Mouse (Mus musculus): ENCODE measurements around the gene Gm49776. TPM values are rescaled to one million over a fixed set of nuclear protein-coding genes. Genes with fewer than 3 reads are reported as not detected.

The Gm49776 gene
- polyA plus RNA-seq, 1 experiment = not detected

- H3K27me3 ChIP-seq (ENCODE audit: control insufficient read depth, insufficient read depth, low read length) = no peaks in the 10 kb centered on the region
- TF ChIP-seq POLR2A (IDR thresholded peaks at IDR 0.05; ENCODE audit: low read depth, low read length) (peak; percentile 60), CTCF (IDR thresholded peaks at IDR 0.05; ENCODE audit: extremely low read depth, insufficient read length, insufficient replicate concordance, low read depth, low read length) (no peak)
- under 1% methylated on average over 102 of the region's 102 CpGs for WGBS
- H3K4me3 ChIP-seq (ENCODE audit: low read depth, low read length) = peak within 1 kb of the TSS; percentile 78
- peaks cover 44% of the 10 kb centered on the region for H3K36me3 ChIP-seq (ENCODE audit: control insufficient read depth, insufficient read depth, low read length)
- H3K27ac ChIP-seq (ENCODE audit: insufficient read depth, low read depth, low read length) = peak within 1 kb of the TSS; percentile 57
- peaks cover 5% of the 10 kb centered on the region for H3K4me1 ChIP-seq (ENCODE audit: control insufficient read depth, insufficient read depth, insufficient read length, low read length)
Measured at GRCm38 (mm10) chr16:18248433-18249363, 9.4 kb downstream of the Gm49776 start, which contains the start of the genes Trmt2a and Ranbp1. Trmt2a (plus strand) TSS chr16:18248679. Ranbp1 (minus strand) TSS chr16:18248732.

- whole genome bisulfite sequencing = under 1% methylated on average over 33 of the region's 33 CpGs
- peaks cover 5% of the 10 kb centered on the region for H3K4me1 ChIP-seq (ENCODE audit: control insufficient read depth, insufficient read depth, insufficient read length, low read length)
- no peak for TF ChIP-seq CTCF (IDR thresholded peaks at IDR 0.05; ENCODE audit: extremely low read depth, insufficient read length, insufficient replicate concordance, low read depth, low read length)
- no peak for TF ChIP-seq POLR2A (IDR thresholded peaks at IDR 0.05; ENCODE audit: low read depth, low read length)
- peak overlapping the region; percentile 78 for H3K4me3 ChIP-seq (ENCODE audit: low read depth, low read length)
- H3K27ac ChIP-seq (ENCODE audit: insufficient read depth, low read depth, low read length) = peak overlapping the region; percentile 6
- H3K27me3 ChIP-seq (ENCODE audit: control insufficient read depth, insufficient read depth, low read length) = no peaks in the 10 kb centered on the region
- H3K36me3 ChIP-seq (ENCODE audit: control insufficient read depth, insufficient read depth, low read length) = peaks cover 41% of the 10 kb centered on the region
Measured at GRCm38 (mm10) chr16:18247521-18248399, 10.4 kb downstream of the Gm49776 start.

- Histone ChIP-seq H3K4me1 (ENCODE audit: control insufficient read depth, insufficient read depth, insufficient read length, low read length) (no peaks in the 10 kb centered on the region), H3K27me3 (ENCODE audit: control insufficient read depth, insufficient read depth, low read length) (no peaks in the 10 kb centered on the region), H3K36me3 (ENCODE audit: control insufficient read depth, insufficient read depth, low read length) (peaks cover 52% of the 10 kb centered on the region), H3K4me3 (ENCODE audit: low read depth, low read length) (no peak overlapping the region), H3K27ac (ENCODE audit: insufficient read depth, low read depth, low read length) (no peak overlapping the region)
- TF ChIP-seq POLR2A (IDR thresholded peaks at IDR 0.05; ENCODE audit: low read depth, low read length) (no peak), CTCF (IDR thresholded peaks at IDR 0.05; ENCODE audit: extremely low read depth, insufficient read length, insufficient replicate concordance, low read depth, low read length) (no peak)
- 93% methylated on average over 10 of the region's 10 CpGs for WGBS
Measured at GRCm38 (mm10) chr16:18241581-18241980, 16.5 kb downstream of the Gm49776 start.

GRCm38 (mm10) chr16:18236676-18237501, 21.2 kb downstream of the Gm49776 start:
- TF ChIP-seq POLR2A (IDR thresholded peaks at IDR 0.05; ENCODE audit: low read depth, low read length) = no peak
- TF ChIP-seq CTCF (IDR thresholded peaks at IDR 0.05; ENCODE audit: extremely low read depth, insufficient read length, insufficient replicate concordance, low read depth, low read length) = no peak
- Histone ChIP-seq H3K4me1 (ENCODE audit: control insufficient read depth, insufficient read depth, insufficient read length, low read length) (no peaks in the 10 kb centered on the region), H3K36me3 (ENCODE audit: control insufficient read depth, insufficient read depth, low read length) (peaks cover 23% of the 10 kb centered on the region), H3K27ac (ENCODE audit: insufficient read depth, low read depth, low read length) (no peak overlapping the region), H3K4me3 (ENCODE audit: low read depth, low read length) (no peak overlapping the region), H3K27me3 (ENCODE audit: control insufficient read depth, insufficient read depth, low read length) (no peaks in the 10 kb centered on the region)
- 69% methylated on average over 7 of the region's 7 CpGs for WGBS

GRCm38 (mm10) chr16:18235389-18236065, 22.6 kb downstream of the Gm49776 start:
- 14% methylated on average over 19 of the region's 19 CpGs for WGBS
- Histone ChIP-seq H3K36me3 (ENCODE audit: control insufficient read depth, insufficient read depth, low read length) (peaks cover 11% of the 10 kb centered on the region), H3K27ac (ENCODE audit: insufficient read depth, low read depth, low read length) (peak overlapping the region; percentile 21; the same call in 1 of the 2 replicates), H3K4me1 (ENCODE audit: control insufficient read depth, insufficient read depth, insufficient read length, low read length) (no peaks in the 10 kb centered on the region), H3K27me3 (ENCODE audit: control insufficient read depth, insufficient read depth, low read length) (no peaks in the 10 kb centered on the region), H3K4me3 (ENCODE audit: low read depth, low read length) (peak overlapping the region; percentile 64)
- TF ChIP-seq POLR2A (IDR thresholded peaks at IDR 0.05; ENCODE audit: low read depth, low read length) (no peak), CTCF (IDR thresholded peaks at IDR 0.05; ENCODE audit: extremely low read depth, insufficient read length, insufficient replicate concordance, low read depth, low read length) (no peak)
